Mouse (Mus musculus) kidney, adult 8-10 months (tissue): ENCODE measurements at regions not wholly inside any gene's neighbourhood (a gene's known extent, or its start where the extent isn't known, plus 50 kb on each side); places are given as distances from the start of the nearest gene placed in this dataset.

Experiments used
- DNase-seq, 2 experiments: peaks; one replicate each; pipeline ENCODE4 v3.0.0; 2022

DNA sequence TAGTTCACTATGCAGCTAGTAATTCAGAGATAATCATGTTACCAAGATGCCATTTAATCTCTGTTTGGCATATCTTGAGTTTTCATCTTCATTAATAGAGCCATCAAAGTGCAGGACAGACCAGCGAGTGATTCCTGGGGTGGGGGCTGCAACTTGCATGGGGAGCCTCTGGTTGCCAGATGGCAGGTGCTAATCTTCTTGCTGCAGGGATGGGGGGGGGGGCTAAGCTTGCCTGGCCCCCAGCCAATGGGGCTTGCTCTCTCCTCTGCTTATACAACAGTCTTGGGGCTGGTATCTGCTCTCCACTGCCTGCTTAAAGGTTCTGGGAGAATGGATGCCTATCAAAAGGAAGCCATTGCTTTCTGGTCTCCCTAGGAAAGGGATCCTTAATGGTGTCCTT lies 88.0 kb upstream of the Nr2f2 start:
- no peak for DNase-seq

DNA sequence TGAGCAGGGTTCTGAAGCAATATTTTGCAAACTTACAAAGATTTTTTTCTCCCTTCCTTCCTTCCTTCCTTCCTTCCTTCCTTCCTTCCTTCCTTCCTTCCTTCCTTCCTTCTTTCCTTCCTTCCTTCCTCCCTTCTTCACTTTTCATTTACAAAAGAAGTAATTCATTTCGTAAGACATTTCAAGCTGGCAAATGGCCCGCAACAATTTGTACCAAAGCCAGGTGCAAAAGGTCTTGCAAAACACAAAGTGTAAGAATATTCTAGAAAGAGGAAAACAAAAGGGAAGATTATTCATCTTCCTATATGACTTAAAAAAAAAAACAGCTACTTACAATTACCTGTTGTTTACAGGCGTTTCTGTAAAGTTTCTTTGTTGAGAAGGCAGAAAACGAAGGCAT lies 86.3 kb upstream of the Nr2f2 start:
- peak in 1 of 2 experiments; percentile 23 for DNase-seq

DNA sequence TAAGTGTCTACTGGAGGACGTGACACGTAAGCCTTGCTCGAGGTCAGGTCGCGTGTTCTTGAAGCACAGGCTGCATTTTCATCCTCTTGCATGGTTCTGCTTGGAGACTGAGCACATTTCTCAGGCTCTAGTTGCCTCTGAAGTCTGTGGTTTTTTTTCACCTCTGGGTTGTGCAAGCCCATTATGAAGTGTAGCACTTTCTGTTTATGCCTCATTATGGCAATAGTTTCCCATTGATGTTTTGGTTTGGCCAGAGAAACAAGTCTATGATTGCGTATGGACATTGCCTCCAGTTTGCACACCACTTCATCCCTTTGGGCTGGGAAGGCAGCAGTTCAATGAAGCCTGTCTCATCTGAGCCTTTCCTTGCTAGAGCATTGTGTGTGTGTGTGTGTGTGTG lies 72.4 kb upstream of the Nr2f2 start:
- DNase-seq = no peak

DNA sequence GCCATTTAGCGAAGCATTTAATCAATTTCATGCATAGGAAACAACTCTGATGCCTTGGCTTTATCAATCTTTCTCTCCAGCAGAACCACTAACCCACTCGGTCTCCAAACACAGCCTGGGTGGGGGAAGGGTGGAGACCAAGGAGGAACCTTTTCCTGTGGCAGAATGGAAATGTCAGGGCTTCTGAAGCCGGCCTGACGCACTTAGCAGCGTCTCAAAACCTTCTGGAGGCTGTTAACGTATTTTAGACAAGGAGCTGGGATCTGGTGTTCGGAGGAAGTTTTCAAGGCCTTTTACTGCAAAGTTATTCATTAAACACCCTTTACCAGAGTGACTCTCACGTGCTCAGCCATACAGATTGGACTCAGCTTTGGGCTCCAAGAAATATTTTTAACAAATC lies 67.3 kb upstream of the Nr2f2 start:
- DNase-seq = peak; percentile 49 to 55

DNA sequence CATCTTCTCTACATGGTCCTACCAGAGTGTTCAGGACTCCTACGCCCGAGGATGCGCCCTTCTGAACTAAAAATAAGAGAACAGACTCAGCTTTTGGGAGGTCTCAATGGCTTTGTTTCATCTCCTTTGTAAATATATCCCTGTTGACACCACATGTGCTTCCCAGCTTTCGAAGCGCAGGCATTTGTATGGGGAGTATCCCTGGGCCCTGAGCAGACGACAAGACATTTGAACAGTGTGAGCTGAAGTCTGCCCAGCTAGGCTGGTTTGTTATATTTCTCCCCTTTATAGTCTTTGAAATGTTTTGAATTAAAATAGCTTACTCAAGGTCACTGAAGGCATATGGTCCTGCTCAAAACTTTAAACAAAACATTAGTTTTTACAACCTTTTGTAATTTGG lies 66.8 kb upstream of the Nr2f2 start:
- no peak for DNase-seq

DNA sequence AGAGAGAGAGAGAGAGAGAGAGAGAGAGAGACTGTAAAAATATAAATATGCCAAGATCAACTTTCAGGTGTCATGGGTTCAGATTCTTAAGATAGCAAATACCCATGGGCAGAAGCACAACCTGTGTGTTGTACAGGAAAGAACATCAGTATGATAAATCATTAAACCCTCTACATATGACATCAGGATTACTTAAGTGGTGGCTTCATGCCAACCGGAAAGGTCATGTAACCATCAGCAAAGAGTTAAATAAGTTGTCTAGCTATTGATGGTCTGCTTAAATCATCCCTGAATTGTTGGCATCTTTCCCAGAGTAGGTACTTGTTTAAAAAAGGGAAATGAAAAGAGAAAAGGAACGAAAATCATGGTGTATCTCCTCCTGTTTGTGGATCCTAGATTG lies 65.2 kb upstream of the Nr2f2 start:
- DNase-seq = no peak

DNA sequence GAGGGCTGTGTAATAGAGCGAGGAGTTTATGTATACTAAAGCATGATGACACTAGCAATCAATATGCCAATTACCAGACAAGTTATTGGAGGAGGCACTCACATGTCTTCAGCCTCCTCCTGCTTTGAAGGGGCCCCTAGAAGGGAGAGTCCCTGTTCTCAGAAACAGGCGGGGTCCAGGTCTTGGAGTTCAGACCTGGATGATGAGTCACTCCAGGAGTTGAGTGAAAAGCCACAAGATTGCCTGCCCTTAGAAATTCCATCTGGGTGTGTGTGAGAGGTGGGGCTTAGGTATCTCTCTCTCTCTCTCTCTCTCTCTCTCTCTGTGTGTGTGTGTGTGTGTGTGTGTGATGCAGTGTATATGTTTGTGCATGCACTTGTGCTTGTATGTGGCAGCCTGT lies 62.8 kb upstream of the Nr2f2 start:
- no peak for DNase-seq

DNA sequence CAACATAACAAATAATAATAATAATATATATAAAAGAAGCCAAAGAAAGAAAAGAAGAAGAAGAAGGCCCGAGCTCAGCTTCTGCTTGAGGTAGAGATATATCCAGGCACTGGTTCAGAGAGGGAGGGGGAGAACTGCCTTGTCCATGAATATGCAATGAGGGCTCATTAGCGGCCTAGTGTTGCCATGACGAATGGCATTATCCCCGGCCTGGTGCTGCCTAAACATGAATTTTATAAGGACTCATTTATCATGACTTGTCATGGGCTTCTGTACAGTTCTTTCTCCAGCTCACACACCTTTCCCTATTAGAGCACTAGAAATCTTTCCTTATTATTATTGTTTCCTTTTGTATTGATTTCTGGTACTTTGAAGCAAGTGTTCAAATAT lies 57.7 kb upstream of the Nr2f2 start:
- no peak for DNase-seq

DNA sequence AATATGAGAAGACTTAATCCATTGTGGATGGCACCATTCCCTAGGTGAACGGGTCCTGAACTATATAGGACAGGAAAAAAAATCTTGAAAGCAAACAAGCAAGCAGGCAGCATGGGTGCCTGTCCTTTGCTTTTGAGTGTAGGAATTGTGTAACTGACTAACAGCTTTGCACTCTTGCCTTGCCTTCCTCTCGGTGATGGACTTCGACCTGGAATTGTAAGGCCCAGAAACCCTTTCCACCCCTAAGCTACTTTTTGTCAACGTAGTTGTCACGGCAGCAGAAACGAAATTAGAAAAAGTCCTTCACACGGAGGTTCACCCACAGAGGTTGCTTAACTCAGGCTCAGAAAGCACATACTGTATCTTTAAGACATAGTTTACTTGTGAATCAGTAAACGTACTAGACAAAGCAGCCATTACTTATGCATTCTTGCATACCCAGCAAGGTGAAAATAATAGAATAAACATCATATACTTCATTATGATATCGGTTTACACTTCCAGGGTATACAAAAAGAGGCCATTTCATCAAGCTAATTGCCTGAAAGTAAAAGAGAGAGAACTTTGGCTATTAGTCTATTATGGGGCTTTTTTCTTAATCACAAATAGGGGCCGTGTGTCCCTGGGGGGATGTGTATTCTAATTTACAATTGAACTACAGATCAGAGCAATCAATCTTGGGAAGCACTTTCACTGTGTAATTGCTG lies 57.1 kb upstream of the Nr2f2 start:
- peak; percentile 20 to 49 for DNase-seq

DNA sequence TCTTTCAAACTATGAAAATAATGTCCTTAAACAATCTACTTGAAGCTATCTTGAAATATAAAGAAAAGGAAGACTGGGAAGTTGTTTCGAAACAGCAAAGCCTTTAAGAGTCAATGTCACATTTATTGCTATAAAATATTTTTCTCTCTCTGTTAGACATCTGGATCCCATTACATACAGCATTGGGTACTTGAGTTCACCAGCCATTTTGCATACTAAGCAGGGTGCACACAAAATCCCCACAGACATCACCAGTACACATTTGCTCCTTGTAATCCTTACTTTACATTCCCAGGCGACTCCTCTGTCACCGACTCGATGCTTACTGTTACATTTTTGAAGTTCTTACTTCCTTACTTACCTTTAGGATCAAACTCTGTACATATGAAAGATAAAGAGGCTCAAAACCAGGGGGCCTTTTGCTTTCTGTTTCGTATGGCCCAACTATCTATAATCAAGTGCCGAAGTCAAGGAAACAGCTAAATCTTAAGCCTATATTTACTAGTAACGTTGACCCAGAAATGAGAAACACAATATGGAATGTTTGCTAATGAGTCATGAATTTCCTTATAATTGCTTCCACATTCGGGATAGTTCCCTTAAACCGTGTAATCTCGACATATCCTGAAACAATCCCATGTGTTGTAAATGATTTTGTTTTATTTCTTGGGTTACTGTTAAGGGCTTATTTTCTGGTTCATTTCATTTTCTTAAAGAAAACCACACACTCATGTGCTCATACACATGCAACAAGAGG lies 49.8 kb upstream of the Nr2f2 start:
- DNase-seq = no peak
